Mouse (Mus musculus) adrenal gland, postnatal 25 days (tissue): ENCODE measurements around the gene Olfr191. TPM values are rescaled to one million over a fixed set of nuclear protein-coding genes. Genes with fewer than 3 reads are reported as not detected.
"Not testable (repeated sequence)": the region's sequence is repeated elsewhere in the genome, so short reads cannot be mapped to it uniquely, and the experiment has no call there.

Experiments used
- DNase-seq: peaks from one replicate; pipeline ENCODE4 v3.0.0; 2021; ENCODE audit warnings: mixed read lengths
- long read RNA-seq: library from polyadenylated mRNA; stranded (forward); transcript quantifications from one replicate; pipeline ENCODE4 v2.0.0, GENCODE M21; 2021
- total RNA-seq: library from RNA; stranded (reverse); gene quantifications from 2 replicates; pipeline ENCODE4 v1.2.3, GENCODE M21; 2021

The Olfr191 gene
- total RNA-seq, result not detected in 2 replicates
- long read RNA-seq, result 0 reads

GRCm38 (mm10) chr16:59089722-59090121, at the start of gene Olfr191:
TSS of gene Olfr191 (minus strand) at chr16:59089822.
- not testable (repeated sequence) for DNase-seq

DNA sequence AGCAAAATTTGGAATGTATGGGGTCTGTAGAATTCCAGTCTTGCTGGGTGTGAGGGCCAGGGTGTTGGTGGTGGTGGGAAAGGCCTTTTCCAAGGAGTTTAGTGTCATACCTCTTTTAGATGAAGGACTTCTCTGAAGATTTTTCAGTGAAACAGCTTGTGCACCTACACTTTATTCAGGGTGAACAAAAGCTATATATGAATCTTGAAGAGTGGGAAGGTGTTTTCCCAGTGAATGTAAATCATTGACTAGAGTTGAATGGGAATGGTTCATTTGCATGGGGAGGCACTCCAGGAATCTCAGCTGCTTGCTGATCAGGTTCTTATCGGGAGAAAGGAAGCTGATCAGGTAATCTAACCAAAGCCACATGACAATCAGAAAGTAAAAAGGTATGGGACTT, 41.1 kb upstream of the Olfr191 start:
- DNase-seq, result no peak

- DNase-seq, result no peak
These were observed 31.3 kb upstream of the Olfr191 start, which contains the start of gene Olfr194 for GRCm38 (mm10) chr16:59120969-59121368. TSS of gene Olfr194 (minus strand) at chr16:59121069.

DNA sequence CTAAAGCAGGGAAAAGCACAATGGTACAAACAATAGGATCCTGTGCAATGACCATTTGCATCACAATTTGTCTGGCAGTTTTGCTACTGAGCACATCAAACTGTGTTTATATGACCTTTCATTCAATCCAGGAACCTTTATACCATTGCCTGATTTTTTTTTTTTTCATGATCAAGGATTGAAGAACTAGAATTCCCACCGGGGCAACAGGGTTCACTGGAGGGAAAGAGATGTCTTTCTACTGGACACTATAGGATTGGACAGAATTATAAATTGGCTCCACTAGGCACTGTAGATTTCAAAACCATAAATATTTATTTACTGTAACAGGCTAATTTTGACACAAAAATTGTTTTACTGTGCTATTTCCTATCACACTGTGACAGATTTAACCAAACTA, 22.2 kb upstream of the Olfr191 start, which contains the start of gene Olfr193:
Gene Olfr193, minus strand, starts transcription at position 101 of the 400 bp plus-strand sequence.
- DNase-seq, result no peak

- DNase-seq, result not testable (repeated sequence)
These were observed 18.9 kb upstream of the Olfr191 start for GRCm38 (mm10) chr16:59108522-59108921.

GRCm38 (mm10) chr16:59105312-59105711, 15.7 kb upstream of the Olfr191 start:
- DNase-seq, result no peak

- DNase-seq, result not testable (repeated sequence)
These were observed 8.5 kb downstream of the Olfr191 start for GRCm38 (mm10) chr16:59081113-59081512.

DNA sequence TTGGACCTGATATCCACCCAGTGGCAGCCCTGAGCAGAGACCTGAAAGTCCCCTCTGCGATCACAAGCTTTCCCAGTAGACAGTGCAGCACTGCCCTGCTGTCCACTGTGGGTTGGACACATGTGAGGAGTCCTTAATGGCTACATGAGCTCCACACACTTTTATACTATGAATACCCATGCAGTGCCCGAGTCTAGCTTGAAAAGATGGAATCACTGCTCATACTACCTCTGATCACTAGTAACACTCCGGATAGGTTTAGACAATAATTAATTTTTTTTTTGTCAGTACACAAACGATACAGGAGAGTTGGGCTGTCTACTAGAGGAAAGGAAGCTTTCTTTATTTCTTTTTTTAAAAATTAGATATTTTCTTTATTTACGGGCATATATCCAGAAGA, 11.7 kb downstream of the Olfr191 start, which contains the start of gene Olfr190:
Gene Olfr190, minus strand, starts transcription at position 101 of the 400 bp plus-strand sequence.
- no peak for DNase-seq

DNA sequence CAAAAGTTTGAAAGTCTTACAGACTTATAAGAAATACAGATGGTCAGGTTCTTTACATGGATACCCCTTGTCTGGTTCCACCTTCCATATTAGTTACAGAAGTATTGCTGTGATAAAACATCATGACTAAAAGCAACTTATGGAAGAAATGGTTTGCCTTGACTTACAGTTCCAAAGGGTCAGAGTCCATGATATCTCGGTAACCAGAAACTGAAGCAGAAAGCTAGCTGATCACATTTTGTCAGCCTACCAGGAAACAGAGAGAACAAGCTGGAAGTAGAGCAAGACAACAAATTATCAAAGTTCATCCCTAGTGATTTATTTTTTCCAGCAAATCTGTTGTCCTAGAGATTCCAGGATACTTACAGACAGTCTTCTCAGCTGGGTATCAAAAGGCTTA, 16.1 kb downstream of the Olfr191 start:
- DNase-seq, result no peak

GRCm38 (mm10) chr16:59071755-59072154, 17.9 kb downstream of the Olfr191 start:
- DNase-seq, result no peak

DNA sequence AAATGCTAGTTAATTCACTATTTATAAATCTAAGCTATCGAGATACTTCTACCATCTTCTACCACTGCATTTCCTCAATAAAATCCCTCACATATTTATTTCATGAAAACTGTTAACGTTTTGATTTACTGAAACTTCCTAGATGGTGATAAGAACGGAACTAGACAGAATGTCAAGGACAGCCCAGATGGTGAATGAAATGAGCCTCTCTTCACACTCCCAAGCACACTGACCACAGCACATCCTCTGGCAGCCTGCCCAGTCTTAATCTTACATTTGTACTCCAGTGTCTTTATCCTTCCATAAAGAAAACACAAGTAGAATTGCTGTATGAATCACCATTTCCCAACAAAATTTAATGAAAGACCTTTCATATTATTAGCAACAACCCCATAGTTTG, 27.2 kb downstream of the Olfr191 start:
- not testable (repeated sequence) for DNase-seq

- not testable (repeated sequence) for DNase-seq
These were observed 40.3 kb downstream of the Olfr191 start for GRCm38 (mm10) chr16:59049286-59049685.

DNA sequence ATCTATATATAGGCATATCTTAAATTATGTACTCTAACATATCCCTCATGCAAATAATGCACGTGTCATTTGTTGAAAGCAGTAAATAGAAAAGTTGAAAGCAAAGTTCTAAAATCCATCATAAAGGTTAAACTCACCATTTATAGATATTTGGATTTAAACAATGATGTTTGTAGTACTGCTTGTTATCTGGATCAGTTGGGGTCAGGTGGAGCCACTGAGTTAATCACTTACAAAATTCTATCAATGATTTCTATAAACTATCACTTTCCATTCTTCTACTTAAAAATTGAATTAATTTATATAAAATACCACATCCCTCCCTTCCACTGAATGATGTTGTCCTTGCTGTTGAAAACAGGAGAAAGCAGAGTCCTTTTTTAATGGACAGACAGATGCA, 40.8 kb downstream of the Olfr191 start:
- no peak for DNase-seq

DNA sequence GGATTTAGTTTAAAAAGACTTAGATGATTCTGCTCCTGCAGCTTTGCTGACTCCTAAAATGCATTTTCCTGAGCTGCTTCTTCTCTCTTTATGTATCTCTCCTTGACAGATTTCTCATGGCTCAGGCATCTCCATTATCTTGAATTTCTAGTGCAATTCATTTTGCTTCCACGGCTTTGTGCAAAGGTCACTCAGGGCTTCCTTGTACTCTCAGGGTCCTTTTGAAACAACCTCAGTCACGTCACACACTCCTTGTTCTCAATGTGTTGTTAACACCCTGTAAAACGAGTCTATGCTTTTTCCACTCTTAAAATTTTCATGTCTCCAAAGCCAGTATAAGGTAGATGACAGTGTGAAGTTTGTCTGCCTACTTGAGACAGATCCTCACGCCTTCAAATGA, 42.0 kb downstream of the Olfr191 start:
- no peak for DNase-seq

DNA sequence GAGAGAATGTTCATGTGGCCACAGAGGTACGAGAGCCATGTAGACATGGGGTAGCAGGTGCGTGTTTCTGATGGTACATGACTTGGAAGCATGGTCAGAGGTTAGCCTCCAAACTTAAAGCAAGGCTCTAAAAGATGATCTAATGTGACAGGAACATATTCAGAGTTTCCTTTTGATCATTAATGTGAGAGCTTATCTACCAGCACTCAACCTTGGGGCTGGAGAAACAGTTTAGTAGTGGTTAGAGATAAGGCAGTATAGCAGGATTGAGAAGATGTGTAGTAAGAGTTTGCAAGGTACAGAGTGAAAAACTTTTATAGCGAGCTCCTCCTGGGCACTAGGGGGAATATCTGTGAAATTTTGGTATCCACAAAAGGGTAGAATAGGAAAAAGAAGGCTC, 43.8 kb downstream of the Olfr191 start:
- DNase-seq, result no peak

DNA sequence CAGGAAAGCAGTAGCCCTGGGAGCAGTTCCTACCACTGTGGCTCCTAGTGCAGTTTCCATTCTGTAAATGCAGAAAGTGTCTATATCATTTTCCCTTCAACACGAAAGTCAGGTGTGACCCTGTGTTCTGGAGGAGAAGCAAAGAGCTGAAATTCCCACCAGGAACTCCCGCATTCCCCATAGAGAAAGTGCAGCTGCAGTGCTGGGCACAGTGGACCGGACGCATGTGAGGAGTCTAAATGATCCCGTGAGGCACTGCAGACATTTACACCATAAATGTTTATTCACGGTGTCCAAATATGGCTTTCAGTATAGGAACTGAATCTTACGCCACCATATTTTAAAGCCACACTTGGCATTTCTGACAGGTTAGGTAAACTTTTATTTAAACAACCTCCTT, 49.9 kb downstream of the Olfr191 start, which contains the start of gene Olfr187:
Gene Olfr187, minus strand, starts transcription at position 58 of the 400 bp plus-strand sequence.
- DNase-seq, result no peak

Other genes starting within 250 kb of the Olfr191 start
- not detected in 2 replicates for gene Olfr177, start 215.1 kb downstream of the Olfr191 start, total RNA-seq
- gene Olfr178, start 197.8 kb downstream of the Olfr191 start, total RNA-seq, result not detected in 2 replicates
- gene Olfr181, start 161.1 kb downstream of the Olfr191 start, total RNA-seq, result not detected in 2 replicates
- gene Olfr180, start 160.4 kb downstream of the Olfr191 start, total RNA-seq, result not detected in 2 replicates
- not detected in 2 replicates for gene Olfr183, start 94.5 kb downstream of the Olfr191 start, total RNA-seq
- not detected in 2 replicates for gene Olfr186, start 59.5 kb downstream of the Olfr191 start, total RNA-seq
- gene Olfr187, start 50.1 kb downstream of the Olfr191 start, total RNA-seq, result not detected in 2 replicates
- not detected in 2 replicates for gene Olfr190, start 11.8 kb downstream of the Olfr191 start, total RNA-seq
- gene Olfr193, start 22.1 kb upstream of the Olfr191 start, total RNA-seq, result not detected in 2 replicates
- not detected in 2 replicates for gene Olfr194, start 31.2 kb upstream of the Olfr191 start, total RNA-seq
- not detected in 2 replicates for gene Olfr195, start 57.2 kb upstream of the Olfr191 start, total RNA-seq
- gene Olfr196, start 80.6 kb upstream of the Olfr191 start, total RNA-seq, result not detected in 2 replicates
- gene Olfr198, start 113.7 kb upstream of the Olfr191 start, total RNA-seq, result not detected in 2 replicates
- gene Olfr199, start 129.9 kb upstream of the Olfr191 start, total RNA-seq, result not detected in 2 replicates
- gene Olfr201, start 182.8 kb upstream of the Olfr191 start, total RNA-seq, result not detected in 2 replicates
- gene Olfr202, start 197.0 kb upstream of the Olfr191 start, total RNA-seq, result not detected in 2 replicates
- not detected in 2 replicates for gene Olfr203, start 209.1 kb upstream of the Olfr191 start, total RNA-seq
- not detected in 2 replicates for gene Olfr204, start 228.4 kb upstream of the Olfr191 start, total RNA-seq
- gene Olfr205, start 241.3 kb upstream of the Olfr191 start, total RNA-seq, result not detected in 2 replicates